Mouse (Mus musculus): Measurements from ENCODE around the gene Rpp25.

- no peak for TF ChIP-seq POLR2A (IDR thresholded peaks at IDR 0.05; ENCODE audit: control insufficient read depth, extremely low read depth, insufficient read depth, low read length, poor library complexity)
- no peak for TF ChIP-seq CTCF (IDR thresholded peaks at IDR 0.05; ENCODE audit: borderline replicate concordance, control insufficient read depth, extremely low read depth, insufficient read depth, low read length, poor library complexity)
Observed at GRCm38 (mm10) chr9:57553119-57553518, 49.3 kb downstream of the Rpp25 start.

Measured in thymus, adult 2 months (tissue).